Mouse (Mus musculus) G1E (cell line): Measurements from ENCODE around the gene Hdac6.

ENCODE experiments used
- CTCF ChIP-seq: IDR thresholded peaks from 2 replicates; pipeline ENCODE4 v1.5.1; 2012; ENCODE audit warnings: low read depth, low read length, inconsistent platforms, mixed read lengths
- TAL1 ChIP-seq: conservative IDR thresholded peaks from 2 replicates; pipeline ENCODE4 v1.6.1; 2012; ENCODE audit warnings: low read depth, low read length, inconsistent platforms, mixed read lengths

GRCm38 (mm10) chrX:7898880-7899874 is 48.5 kb downstream of the Hdac6 start, which contains the start of the genes Pqbp1 and Timm17b:
- TF ChIP-seq CTCF: no peak
- no peak for TF ChIP-seq TAL1
